Mouse (Mus musculus): ENCODE data around the gene Tmtc3. TPM values are rescaled to one million over a fixed set of nuclear protein-coding genes. Genes with fewer than 3 reads are reported as not detected.

The Tmtc3 gene
- total and polyA plus RNA-seq, 3 experiments: not detected

GRCm38 (mm10) chr10:100479538-100479937 lies 7.6 kb downstream of the Tmtc3 start:
- Histone ChIP-seq H3K27ac (ENCODE audit: insufficient read depth, low read depth) (no peak overlapping the region), H3K4me1 (ENCODE audit: control insufficient read depth in 1 of 2, insufficient read depth in 2 of 2) (no peaks in the 10 kb centered on the region), H3K79me2 (replicated peaks; ENCODE audit: control insufficient read depth, extremely low read depth, insufficient read depth, poor library complexity, severe bottlenecking) (no peaks in the 10 kb centered on the region), H3K4me3 (replicated peaks in 1 of 3; ENCODE audit: low read depth in 2 of 3, low read length in 2 of 3, poor library complexity in 1 of 3) (no peak overlapping the region), H3K4me2 (ENCODE audit: insufficient read depth, low read depth, poor library complexity, severe bottlenecking) (no peak overlapping the region), H3K9ac (ENCODE audit: insufficient read depth, low read depth) (no peak overlapping the region), H3K9me3 (replicated peaks; ENCODE audit: low read length) (peaks cover 31% of the 10 kb centered on the region), H3K36me3 (replicated peaks in 1 of 2; ENCODE audit: control insufficient read depth in 1 of 2, insufficient read depth in 1 of 2, low read length in 1 of 2) (no peaks in the 10 kb centered on the region), H3K27me3 (replicated peaks) (no peaks in the 10 kb centered on the region)
- in situ Hi-C loops (cut with MboI; ENCODE audit: low pct_ligation_motif_present, low pct_unique_long_range_greater_than_20kb, low sequenced_read_pairs): no loop called here
- dilution Hi-C loops (cut with MboI; ENCODE audit: extremely low pct_ligation_motif_present, extremely low pct_unique_long_range_greater_than_20kb, low sequenced_read_pairs): no loop called here
- TF ChIP-seq MAFK (IDR thresholded peaks at IDR 0.05; ENCODE audit: insufficient replicate concordance, low read length) (peak; percentile 50; the same call in 1 of the 2 replicates), RAD21 (IDR thresholded peaks at IDR 0.05; ENCODE audit: low read depth, low read length) (no peak)
- no peak for DNase-seq (ENCODE audit: extremely low read depth)

GRCm38 (mm10) chr10:100475040-100475439 lies 12.1 kb downstream of the Tmtc3 start:
- in situ Hi-C loops (cut with MboI; ENCODE audit: low pct_ligation_motif_present, low pct_unique_long_range_greater_than_20kb, low sequenced_read_pairs): no loop called here
- no peak for TF ChIP-seq ZC3H11A (IDR thresholded peaks at IDR 0.05; ENCODE audit: low read depth, low read length)
- TF ChIP-seq SMC3 (IDR thresholded peaks at IDR 0.05; ENCODE audit: low read depth, low read length): no peak
- no peak for TF ChIP-seq POLR2A (IDR thresholded peaks at IDR 0.05; ENCODE audit: low read depth, low read length)
- peak; percentile 27 for TF ChIP-seq RAD21 (IDR thresholded peaks at IDR 0.05; ENCODE audit: low read depth, low read length)
- peak; percentile 69 for TF ChIP-seq ZNF384 (IDR thresholded peaks at IDR 0.05; ENCODE audit: low read depth, low read length)
- no peak for TF ChIP-seq ZMIZ1 (IDR thresholded peaks at IDR 0.05; ENCODE audit: low read depth, low read length)
- peak in 1 of 2 experiments; percentile 30; a peak in 2 of 4 replicates for TF ChIP-seq CTCF (conservative IDR thresholded peaks at IDR 0.05 in 1 of 2, IDR thresholded peaks at IDR 0.05 in 1 of 2; ENCODE audit: low read depth in 2 of 2, low read length in 2 of 2)
- no peak for TF ChIP-seq TCF12 (IDR thresholded peaks at IDR 0.05; ENCODE audit: low read depth, low read length)
- no peak for TF ChIP-seq JUN (IDR thresholded peaks at IDR 0.05; ENCODE audit: insufficient read depth, low read depth, low read length)
- TF ChIP-seq CHD2 (IDR thresholded peaks at IDR 0.05; ENCODE audit: low read length): no peak
- no peak for TF ChIP-seq MAZ (IDR thresholded peaks at IDR 0.05; ENCODE audit: low read depth, low read length)
- TF ChIP-seq NRF1 (IDR thresholded peaks at IDR 0.05; ENCODE audit: low read depth, low read length): no peak
- no peak for TF ChIP-seq CHD1 (IDR thresholded peaks at IDR 0.05; ENCODE audit: low read depth, low read length)
- no peak for TF ChIP-seq IRF4 (IDR thresholded peaks at IDR 0.05; ENCODE audit: low read depth, low read length)
- TF ChIP-seq GABPA (IDR thresholded peaks at IDR 0.05; ENCODE audit: insufficient replicate concordance, low read depth, low read length): no peak
- TF ChIP-seq NELFE (IDR thresholded peaks at IDR 0.05; ENCODE audit: low read depth, low read length): no peak
- no peak for TF ChIP-seq MYC (IDR thresholded peaks at IDR 0.05; ENCODE audit: low read depth, low read length)
- no peak for TF ChIP-seq ELF1 (IDR thresholded peaks at IDR 0.05; ENCODE audit: low read depth, low read length)
- Histone ChIP-seq H3K4me2 (ENCODE audit: insufficient read depth, low read depth, poor library complexity, severe bottlenecking) (no peak overlapping the region), H3K9ac (ENCODE audit: insufficient read depth, low read depth) (no peak overlapping the region), H3K27me3 (replicated peaks) (no peaks in the 10 kb centered on the region), H3K36me3 (replicated peaks in 1 of 2; ENCODE audit: control insufficient read depth in 1 of 2, insufficient read depth in 1 of 2, low read length in 1 of 2) (no peaks in the 10 kb centered on the region), H3K9me3 (replicated peaks; ENCODE audit: low read length) (peaks cover 19% of the 10 kb centered on the region), H3K79me2 (replicated peaks; ENCODE audit: control insufficient read depth, extremely low read depth, insufficient read depth, poor library complexity, severe bottlenecking) (no peaks in the 10 kb centered on the region), H3K27ac (ENCODE audit: insufficient read depth, low read depth) (no peak overlapping the region), H3K4me1 (ENCODE audit: control insufficient read depth in 1 of 2, insufficient read depth in 2 of 2) (no peaks in the 10 kb centered on the region), H3K4me3 (replicated peaks in 1 of 3; ENCODE audit: low read depth in 2 of 3, low read length in 2 of 3, poor library complexity in 1 of 3) (no peak overlapping the region)
- no peak for DNase-seq (ENCODE audit: extremely low read depth)
- dilution Hi-C loops (cut with MboI; ENCODE audit: extremely low pct_ligation_motif_present, extremely low pct_unique_long_range_greater_than_20kb, low sequenced_read_pairs): no loop called here

Data from CH12.LX (cell line).